Mouse (Mus musculus) limb, embryonic 15.5 days (tissue): Measurements from ENCODE around the gene Galnt6. TPM values are rescaled to one million over a fixed set of nuclear protein-coding genes. Genes with fewer than 3 reads are reported as not detected.

Experiments used
- ATAC-seq: fragments of 200-750 bp; cut with Nextera tagmentation; 2 replicates; pipeline ENCODE4 v1.8.0; 2017; ENCODE audit warnings: low read depth, moderate TSS enrichment; ENCODE audit not compliant: insufficient number of reproducible peaks, low FRiP score, low TSS enrichment
- H3K27ac ChIP-seq: fragments of 300-500 bp; sonication (generic); 2 replicates; pipeline ENCODE4 v1.5.1; 2015; ENCODE audit warnings: moderate library complexity, mild to moderate bottlenecking, inconsistent platforms
- H3K27me3 ChIP-seq: fragments of 300-500 bp; sonication (generic); 2 replicates; pipeline ENCODE4 v1.6.1; 2015; ENCODE audit warnings: inconsistent platforms
- H3K36me3 ChIP-seq: fragments of 300-500 bp; sonication (generic); 2 replicates; pipeline ENCODE4 v1.6.1; 2015; ENCODE audit warnings: inconsistent platforms
- H3K4me1 ChIP-seq: fragments of 300-500 bp; sonication (generic); 2 replicates; pipeline ENCODE4 v1.6.1; 2015; ENCODE audit warnings: inconsistent platforms
- H3K4me2 ChIP-seq: fragments of 300-500 bp; sonication (generic); 2 replicates; pipeline ENCODE4 v1.6.1; 2015; ENCODE audit warnings: mild to moderate bottlenecking, inconsistent platforms
- H3K4me3 ChIP-seq: fragments of 300-500 bp; sonication (generic); 2 replicates; pipeline ENCODE4 v1.5.1; 2015; ENCODE audit warnings: mild to moderate bottlenecking, inconsistent platforms
- H3K9ac ChIP-seq: fragments of 300-500 bp; sonication (generic); 2 replicates; pipeline ENCODE4 v1.6.1; 2015; ENCODE audit warnings: inconsistent platforms
- H3K9me3 ChIP-seq: fragments of 300-500 bp; sonication (generic); 2 replicates; pipeline ENCODE4 v1.6.1; 2016; ENCODE audit warnings: inconsistent platforms
- WGBS: fragments of 180-500 bp; shearing (Covaris S2); methylation state at CpG from one replicate; pipeline ENCODE4 v1.1.7; 2015; 5-methylcytosine and 5-hydroxymethylcytosine counted together
- polyA plus RNA-seq: library from polyadenylated mRNA; unstranded; fragments of >200 nt; fragmentation: Nextera tagmentation; extraction: Ambion mirVana; gene quantifications from 2 replicates; pipeline ENCODE4 v1.2.1, GENCODE M21; 2015

Galnt6 gene
- polyA plus RNA-seq, 1 experiment from 2014 or later, result 6.3 TPM

DNA sequence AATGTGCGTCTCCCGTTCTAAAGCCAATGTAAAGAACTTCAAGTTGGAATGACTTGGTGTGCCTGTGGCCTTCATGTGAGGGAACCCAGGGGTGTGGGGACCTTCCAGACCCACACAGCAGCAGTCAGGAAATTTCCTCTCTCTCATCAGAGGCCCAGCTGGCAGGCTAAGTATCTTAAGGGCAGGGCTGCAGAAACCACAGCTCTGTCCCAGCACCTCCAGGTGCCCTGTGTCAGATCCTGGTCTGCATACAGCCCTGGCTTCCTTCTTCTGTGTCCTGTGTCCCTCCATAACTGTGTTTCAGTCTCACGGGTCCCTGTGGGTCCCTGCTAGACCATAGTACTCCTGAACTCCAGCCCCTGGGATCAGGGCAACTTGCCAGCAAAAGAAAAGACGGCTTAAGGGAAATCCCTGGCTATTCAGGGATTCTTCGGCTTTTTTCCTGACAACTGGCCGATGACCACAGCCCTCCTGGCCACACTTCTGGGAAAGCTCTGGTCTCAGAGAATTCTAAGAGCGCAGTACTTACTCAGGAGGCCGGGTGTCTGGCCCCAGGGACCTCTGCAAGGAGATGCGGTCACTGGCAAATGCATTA, 13.7 kb downstream of the Galnt6 start:
- Histone ChIP-seq H3K4me2 (no peak overlapping the region), H3K27ac (no peak overlapping the region), H3K36me3 (no peaks in the 10 kb centered on the region), H3K4me3 (no peak overlapping the region), H3K9ac (no peak overlapping the region), H3K9me3 (no peaks in the 10 kb centered on the region), H3K4me1 (no peaks in the 10 kb centered on the region), H3K27me3 (no peaks in the 10 kb centered on the region)
- ATAC-seq, result no peak
- 66% methylated on average over 9 of the region's 9 CpGs for WGBS

DNA sequence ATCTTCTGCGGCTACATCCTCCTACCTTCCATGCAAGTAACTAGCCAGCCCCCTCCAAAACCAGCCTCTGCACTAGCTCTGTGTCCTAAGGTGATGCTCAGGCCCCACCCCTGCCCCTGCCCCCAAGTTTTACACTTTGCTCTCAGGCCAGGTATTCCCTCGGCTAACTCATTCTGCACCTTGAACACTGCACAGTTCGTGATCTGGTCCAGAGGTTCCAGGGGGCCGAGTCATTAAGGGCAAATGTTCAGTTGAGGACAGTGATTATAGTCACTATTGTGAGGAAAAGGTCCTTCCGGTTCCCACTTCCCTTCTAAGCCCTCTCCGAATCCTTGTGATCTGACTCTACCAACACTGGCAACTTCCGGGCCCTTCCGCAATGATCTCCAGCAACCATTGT, 14.7 kb downstream of the Galnt6 start:
- WGBS, result 84% methylated on average over 8 of the region's 8 CpGs
- Histone ChIP-seq H3K9ac (no peak overlapping the region), H3K9me3 (no peaks in the 10 kb centered on the region), H3K27me3 (no peaks in the 10 kb centered on the region), H3K27ac (no peak overlapping the region), H3K4me2 (no peak overlapping the region), H3K4me1 (no peaks in the 10 kb centered on the region), H3K4me3 (no peak overlapping the region), H3K36me3 (no peaks in the 10 kb centered on the region)
- ATAC-seq, result no peak

DNA sequence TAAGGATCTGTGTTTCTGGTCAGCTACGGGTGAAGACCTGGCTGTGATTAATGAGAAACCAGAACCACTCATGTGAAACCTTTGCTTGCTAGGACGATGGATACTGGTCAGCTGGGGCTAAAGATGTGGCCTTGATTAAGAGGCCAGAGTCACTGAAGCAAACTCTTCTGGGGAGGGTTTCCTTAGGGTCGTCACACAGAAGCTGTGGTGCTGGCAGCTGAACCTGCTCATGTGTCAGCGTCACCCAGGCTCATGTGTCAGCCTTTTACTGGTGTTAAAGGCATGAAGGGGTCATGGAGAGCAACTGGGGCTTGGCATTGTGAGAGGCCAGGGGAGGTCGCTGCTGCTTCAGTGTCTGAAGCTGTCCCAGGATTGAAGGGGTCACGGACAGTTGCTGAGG, 18.3 kb downstream of the Galnt6 start:
- no peak overlapping the region for H3K4me2 ChIP-seq
- H3K4me1 ChIP-seq, result no peaks in the 10 kb centered on the region
- no peak overlapping the region for H3K27ac ChIP-seq
- H3K36me3 ChIP-seq, result no peaks in the 10 kb centered on the region
- 57% methylated on average over 6 of the region's 6 CpGs for WGBS
- no peaks in the 10 kb centered on the region for H3K27me3 ChIP-seq
- no peaks in the 10 kb centered on the region for H3K9me3 ChIP-seq
- ATAC-seq, result no peak
- no peak overlapping the region for H3K9ac ChIP-seq
- no peak overlapping the region for H3K4me3 ChIP-seq

GRCm38 (mm10) chr15:100708433-100709078, 20.6 kb downstream of the Galnt6 start:
- ATAC-seq, result no peak
- Histone ChIP-seq H3K36me3 (no peaks in the 10 kb centered on the region), H3K4me3 (no peak overlapping the region), H3K4me2 (no peak overlapping the region), H3K9ac (no peak overlapping the region), H3K4me1 (peaks cover 8% of the 10 kb centered on the region), H3K27ac (no peak overlapping the region), H3K27me3 (peaks cover 14% of the 10 kb centered on the region), H3K9me3 (no peaks in the 10 kb centered on the region)
- WGBS, result 76% methylated on average over 8 of the region's 8 CpGs

- no peak for ATAC-seq
- peaks cover 16% of the 10 kb centered on the region for H3K27me3 ChIP-seq
- H3K4me2 ChIP-seq, result no peak overlapping the region
- no peak overlapping the region for H3K27ac ChIP-seq
- no peak overlapping the region for H3K4me3 ChIP-seq
- H3K4me1 ChIP-seq, result peaks cover 9% of the 10 kb centered on the region
- no peaks in the 10 kb centered on the region for H3K9me3 ChIP-seq
- H3K9ac ChIP-seq, result no peak overlapping the region
- no peaks in the 10 kb centered on the region for H3K36me3 ChIP-seq
- WGBS, result 77% methylated on average over 8 of the region's 8 CpGs
Measured at GRCm38 (mm10) chr15:100706226-100706625, 22.9 kb downstream of the Galnt6 start.

DNA sequence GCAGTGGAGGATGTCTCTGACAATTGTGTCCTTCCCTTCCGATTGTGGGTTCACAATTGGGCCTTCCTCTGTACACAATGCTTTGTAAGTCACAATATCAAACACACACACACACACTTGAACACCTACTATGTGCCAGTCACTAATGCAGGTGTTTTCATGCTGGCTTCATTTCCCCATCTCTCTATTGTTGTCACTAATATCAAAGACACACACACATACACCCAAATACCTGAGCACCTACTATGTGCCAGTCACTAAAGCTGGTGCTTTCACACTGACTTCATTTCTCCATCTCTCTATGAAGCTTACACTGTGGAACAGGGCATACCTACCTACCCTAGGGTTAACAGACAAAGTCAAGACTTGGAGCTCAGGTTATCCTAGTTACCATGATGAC, 23.8 kb downstream of the Galnt6 start:
- Histone ChIP-seq H3K4me1 (peaks cover 11% of the 10 kb centered on the region), H3K4me3 (no peak overlapping the region), H3K36me3 (no peaks in the 10 kb centered on the region), H3K27ac (no peak overlapping the region), H3K27me3 (peaks cover 16% of the 10 kb centered on the region), H3K9me3 (no peaks in the 10 kb centered on the region), H3K9ac (no peak overlapping the region), H3K4me2 (no peak overlapping the region)
- ATAC-seq, result no peak
- 89% methylated on average over 1 of the region's 1 CpGs for WGBS

GRCm38 (mm10) chr15:100703913-100704312, 25.3 kb downstream of the Galnt6 start:
- H3K27me3 ChIP-seq, result peaks cover 16% of the 10 kb centered on the region
- no peaks in the 10 kb centered on the region for H3K36me3 ChIP-seq
- H3K9ac ChIP-seq, result no peak overlapping the region
- no peaks in the 10 kb centered on the region for H3K9me3 ChIP-seq
- no peak for ATAC-seq
- H3K4me1 ChIP-seq, result peaks cover 11% of the 10 kb centered on the region
- H3K4me3 ChIP-seq, result 0 out of 2 replicates have a peak overlapping the region, but pooled peaks have one; percentile 4
- WGBS, result 6% methylated on average over 17 of the region's 17 CpGs
- peak overlapping the region; percentile 34 for H3K4me2 ChIP-seq
- no peak overlapping the region for H3K27ac ChIP-seq

- WGBS, result 71% methylated on average over 6 of the region's 6 CpGs
- no peak for ATAC-seq
Measured at GRCm38 (mm10) chr15:100701856-100702255, 27.3 kb downstream of the Galnt6 start.

DNA sequence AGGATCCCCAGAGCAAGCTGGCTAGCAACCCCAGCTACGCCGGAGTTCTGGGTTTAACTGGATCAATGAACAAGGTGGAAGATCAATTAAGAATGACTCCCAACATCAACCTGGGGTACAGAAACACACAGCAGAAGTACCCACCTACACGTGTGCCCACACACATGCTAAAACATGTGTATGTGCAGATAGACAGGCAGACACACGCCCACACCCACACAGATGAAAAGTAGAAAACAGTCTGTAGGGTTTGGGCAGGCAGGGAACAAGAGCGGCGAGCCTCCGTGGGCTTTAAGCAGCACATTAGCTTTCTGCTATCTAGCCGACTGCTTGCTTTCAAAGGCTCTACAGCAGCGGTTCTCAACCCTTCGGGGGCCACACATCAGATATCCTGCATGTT, 28.1 kb downstream of the Galnt6 start:
- ATAC-seq, result no peak
- H3K9me3 ChIP-seq, result no peaks in the 10 kb centered on the region
- H3K9ac ChIP-seq, result no peak overlapping the region
- H3K27me3 ChIP-seq, result peaks cover 16% of the 10 kb centered on the region
- H3K4me3 ChIP-seq, result no peak overlapping the region
- H3K27ac ChIP-seq, result no peak overlapping the region
- WGBS, result 70% methylated on average over 10 of the region's 10 CpGs
- no peak overlapping the region for H3K4me2 ChIP-seq
- H3K36me3 ChIP-seq, result no peaks in the 10 kb centered on the region
- H3K4me1 ChIP-seq, result peaks cover 11% of the 10 kb centered on the region

More at GRCm38 (mm10) chr15:100701856-100702255, 27.3 kb downstream of the Galnt6 start:
- Histone ChIP-seq H3K9me3 (no peaks in the 10 kb centered on the region), H3K27ac (no peak overlapping the region), H3K4me1 (peaks cover 11% of the 10 kb centered on the region), H3K27me3 (peaks cover 16% of the 10 kb centered on the region), H3K9ac (no peak overlapping the region), H3K36me3 (no peaks in the 10 kb centered on the region), H3K4me3 (no peak overlapping the region), H3K4me2 (no peak overlapping the region)

- Histone ChIP-seq H3K9ac (no peak overlapping the region), H3K4me2 (no peak overlapping the region), H3K36me3 (no peaks in the 10 kb centered on the region), H3K4me3 (no peak overlapping the region), H3K27me3 (peaks cover 14% of the 10 kb centered on the region), H3K27ac (no peak overlapping the region), H3K9me3 (no peaks in the 10 kb centered on the region), H3K4me1 (peaks cover 11% of the 10 kb centered on the region)
- no peak for ATAC-seq
- WGBS, result 72% methylated on average over 5 of the region's 5 CpGs
Measured at GRCm38 (mm10) chr15:100700424-100700823, 28.8 kb downstream of the Galnt6 start.

- H3K27ac ChIP-seq, result no peak overlapping the region
- ATAC-seq, result no peak
- no peak overlapping the region for H3K4me3 ChIP-seq
- no peaks in the 10 kb centered on the region for H3K36me3 ChIP-seq
- H3K27me3 ChIP-seq, result peaks cover 10% of the 10 kb centered on the region
- no peaks in the 10 kb centered on the region for H3K9me3 ChIP-seq
- WGBS, result 59% methylated on average over 6 of the region's 6 CpGs
- H3K4me1 ChIP-seq, result peaks cover 11% of the 10 kb centered on the region
- H3K4me2 ChIP-seq, result no peak overlapping the region
- H3K9ac ChIP-seq, result no peak overlapping the region
Measured at GRCm38 (mm10) chr15:100699386-100699785, 29.8 kb downstream of the Galnt6 start.

DNA sequence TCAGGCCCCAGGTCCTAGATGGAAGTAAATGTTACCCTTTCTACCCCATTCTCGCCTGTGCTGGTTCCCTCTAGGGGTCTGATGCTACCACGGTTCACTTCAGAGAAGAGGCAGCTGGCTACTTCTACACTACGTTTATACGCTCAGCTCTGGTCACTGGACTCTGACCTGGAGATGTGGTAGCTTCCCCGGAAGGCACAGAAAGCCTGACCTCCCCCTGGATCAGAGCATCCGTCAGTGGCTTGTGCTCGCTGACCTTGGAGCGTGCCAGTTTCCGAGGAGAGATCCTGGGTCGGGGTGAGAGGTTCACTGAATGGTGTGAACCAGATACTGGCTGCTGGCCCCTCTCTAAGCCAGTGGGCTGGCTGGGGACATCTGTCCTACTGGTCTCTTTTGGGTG, 31.1 kb downstream of the Galnt6 start:
- Histone ChIP-seq H3K9me3 (no peaks in the 10 kb centered on the region), H3K4me3 (no peak overlapping the region), H3K4me2 (no peak overlapping the region), H3K27me3 (no peaks in the 10 kb centered on the region), H3K36me3 (no peaks in the 10 kb centered on the region), H3K4me1 (0 out of 2 replicates have a peak, but pooled peaks cover 2% of the 10 kb centered on the region), H3K9ac (no peak overlapping the region), H3K27ac (no peak overlapping the region)
- ATAC-seq, result no peak
- WGBS, result 77% methylated on average over 10 of the region's 10 CpGs
